Mouse (Mus musculus) CH12.LX (cell line): ENCODE data around the gene Itprip.

Experiments used
- BHLHE40 ChIP-seq: IDR thresholded peaks from 2 replicates; pipeline ENCODE4 v1.6.1; 2011; ENCODE audit warnings: mild to moderate bottlenecking, low read depth, low read length, improper control_type of control experiment
- CTCF ChIP-seq, 2 experiments: IDR thresholded peaks in 1 of 2; conservative IDR thresholded peaks in 1 of 2; 2 replicates each; pipeline ENCODE4 v1.5.1; 2011 to 2012; ENCODE audit warnings: low read depth in 2 of 2, low read length in 2 of 2, improper control_type of control experiment in 1 of 2, inconsistent platforms in 1 of 2, mild to moderate bottlenecking in 1 of 2, moderate library complexity in 1 of 2
- EP300 ChIP-seq: IDR thresholded peaks from 2 replicates; pipeline ENCODE4 v1.6.1; 2011; ENCODE audit warnings: low read length, improper control_type of control experiment
- MAX ChIP-seq: IDR thresholded peaks from 2 replicates; pipeline ENCODE4 v1.6.1; 2011; ENCODE audit warnings: low read length, improper control_type of control experiment
- POLR2A ChIP-seq: IDR thresholded peaks from 2 replicates; pipeline ENCODE4 v1.6.1; 2011; ENCODE audit warnings: low read depth, mild to moderate bottlenecking, improper control_type of control experiment, low read length
- RAD21 ChIP-seq: IDR thresholded peaks from 2 replicates; pipeline ENCODE4 v1.6.1; 2011; ENCODE audit warnings: low read depth, mild to moderate bottlenecking, low read length, improper control_type of control experiment, moderate library complexity
- RCOR1 ChIP-seq: conservative IDR thresholded peaks from 2 replicates; pipeline ENCODE4 v1.6.1; 2012; ENCODE audit warnings: low read depth, mild to moderate bottlenecking, inconsistent platforms, low read length, improper control_type of control experiment

GRCm38 (mm10) chr19:47898472-47899079 lies 20.5 kb downstream of the Itprip start:
- TF ChIP-seq POLR2A: no peak
- no peak for TF ChIP-seq RAD21
- TF ChIP-seq MAX: no peak
- no peak for TF ChIP-seq CTCF (conservative IDR thresholded peaks at IDR 0.05 in 1 of 2, IDR thresholded peaks at IDR 0.05 in 1 of 2; ENCODE audit: low read depth in 2 of 2, low read length in 2 of 2)
- no peak for TF ChIP-seq EP300
- TF ChIP-seq RCOR1: no peak
- no peak for TF ChIP-seq BHLHE40
